Mouse (Mus musculus): ENCODE measurements at regions not wholly inside any gene's neighbourhood (a gene's known extent, or its start where the extent isn't known, plus 50 kb on each side); places are given as distances from the start of the nearest gene placed in this dataset.

DNA sequence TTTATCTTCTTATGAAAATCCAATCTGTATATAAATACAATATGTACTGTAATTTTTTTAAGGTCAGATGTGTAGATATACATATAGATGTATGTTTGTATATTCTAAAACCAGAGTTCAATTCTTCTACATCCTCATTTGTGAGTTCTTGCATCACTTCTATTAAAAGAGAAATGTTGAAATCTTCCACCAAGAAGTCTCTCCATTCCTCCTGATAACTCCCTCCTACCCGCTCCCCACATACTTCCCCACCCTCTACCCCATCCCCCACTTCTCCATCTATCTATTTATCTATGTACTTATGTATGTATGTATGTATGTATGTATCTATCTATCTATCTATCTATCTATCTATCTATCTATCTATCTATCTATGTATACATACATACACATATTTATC lies 285.3 kb downstream of the Lmo4 start:
- no peak for DNase-seq

DNA sequence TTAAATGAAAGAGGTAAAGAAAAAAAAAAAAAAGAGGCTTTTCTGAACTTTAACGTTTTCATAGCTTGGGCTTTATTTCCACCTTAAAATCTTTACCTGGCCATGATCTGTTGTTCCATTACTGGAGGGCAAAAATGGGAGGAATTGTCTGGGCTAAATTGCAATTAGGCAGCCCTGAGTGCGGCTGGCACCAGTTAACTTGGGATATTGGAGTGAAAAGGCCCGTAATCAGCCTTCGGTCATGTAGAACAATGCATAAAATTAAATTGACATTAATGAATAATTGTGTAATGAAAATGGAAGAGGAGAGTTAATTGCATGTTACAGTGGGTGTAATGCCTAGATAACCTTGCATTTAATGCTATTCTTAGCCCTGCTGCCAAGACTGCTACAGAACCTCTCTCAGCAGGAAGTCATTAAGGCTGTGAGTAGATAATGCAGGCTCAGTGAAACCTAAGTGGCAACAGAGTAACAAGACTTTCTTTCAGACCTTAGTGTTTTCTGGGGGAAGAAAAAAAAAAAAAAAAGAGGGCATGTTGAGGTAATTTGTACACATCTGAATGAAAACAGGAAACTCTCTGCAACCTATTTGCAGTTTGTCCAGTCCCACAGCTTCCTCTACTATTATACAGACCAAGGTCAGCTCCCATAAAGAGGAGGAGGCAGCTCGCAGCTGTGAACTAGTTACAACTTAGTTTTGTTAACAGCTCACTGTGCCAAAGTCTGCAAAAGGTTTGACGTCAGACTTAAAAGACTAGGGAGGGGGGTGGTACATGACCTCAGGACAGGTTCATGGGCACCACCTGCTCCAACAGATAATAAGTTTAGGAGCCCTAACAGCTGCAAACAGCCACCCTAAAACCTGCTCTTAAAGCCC lies 290.4 kb downstream of the Lmo4 start:
- no peak for DNase-seq

DNA sequence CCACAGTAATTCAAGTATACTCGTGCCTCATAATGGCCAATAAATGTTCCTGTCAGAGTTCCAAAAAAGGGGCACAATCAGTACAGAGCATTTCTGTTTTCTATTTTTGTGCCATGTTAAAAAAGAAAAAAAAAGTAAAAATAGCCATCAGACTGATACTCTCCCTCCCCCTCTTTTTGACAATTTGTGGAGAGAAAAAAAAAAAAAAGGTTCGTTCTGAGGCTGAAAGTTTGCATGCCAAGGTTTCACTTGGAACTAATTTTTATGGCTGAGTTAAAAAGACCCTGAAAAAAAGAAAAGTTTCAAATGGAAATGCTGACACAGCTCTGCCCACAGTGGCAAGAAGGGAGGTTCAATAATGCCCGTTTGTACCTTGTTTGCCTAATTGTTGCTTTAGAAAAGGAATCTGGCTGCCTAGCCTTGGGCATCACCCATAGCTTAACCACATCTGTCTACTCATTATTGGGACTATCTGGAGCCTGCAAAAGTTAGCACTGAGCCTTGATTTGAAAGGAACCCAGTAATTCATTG lies 291.9 kb downstream of the Lmo4 start:
- DNase-seq, result no peak

DNA sequence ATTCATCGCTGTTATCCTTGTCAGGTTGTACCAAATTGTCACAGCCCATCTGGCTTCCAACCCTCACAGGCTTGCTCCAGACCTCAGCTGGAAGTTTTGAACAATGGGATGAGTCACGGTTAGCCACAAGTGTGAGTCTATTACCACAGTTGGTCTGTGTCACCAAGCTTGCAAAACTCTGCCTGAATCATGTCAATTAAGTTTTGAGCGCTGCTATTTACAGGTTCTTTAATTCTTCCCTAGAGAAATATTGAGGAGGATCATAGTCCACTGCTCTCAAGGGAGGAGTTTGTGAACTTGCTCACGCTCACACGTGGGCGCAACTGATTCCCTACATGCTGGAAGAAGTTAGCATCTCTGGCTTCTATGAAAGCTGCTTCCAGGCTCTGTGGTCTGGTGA lies 292.6 kb downstream of the Lmo4 start:
- DNase-seq, result no peak

DNA sequence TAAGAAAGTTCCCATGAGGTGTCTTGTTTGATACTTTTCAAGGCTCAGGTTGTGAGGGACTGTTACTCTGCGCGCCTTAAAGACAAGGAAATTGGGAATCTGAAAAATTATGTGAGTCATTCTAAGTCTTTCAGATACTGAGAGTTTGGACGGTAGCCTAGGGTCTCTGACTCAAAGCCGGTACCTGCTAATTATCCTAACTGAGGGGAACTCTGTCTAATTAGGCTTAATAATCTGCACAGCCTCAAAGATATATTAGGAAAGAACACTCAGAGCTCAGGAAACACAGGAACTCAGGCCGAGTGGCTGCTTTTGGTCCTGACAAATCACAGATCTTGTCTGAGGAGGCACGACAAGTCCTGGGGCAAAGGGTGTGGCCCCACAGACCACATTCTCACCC lies 295.7 kb downstream of the Lmo4 start:
- DNase-seq, result no peak

DNA sequence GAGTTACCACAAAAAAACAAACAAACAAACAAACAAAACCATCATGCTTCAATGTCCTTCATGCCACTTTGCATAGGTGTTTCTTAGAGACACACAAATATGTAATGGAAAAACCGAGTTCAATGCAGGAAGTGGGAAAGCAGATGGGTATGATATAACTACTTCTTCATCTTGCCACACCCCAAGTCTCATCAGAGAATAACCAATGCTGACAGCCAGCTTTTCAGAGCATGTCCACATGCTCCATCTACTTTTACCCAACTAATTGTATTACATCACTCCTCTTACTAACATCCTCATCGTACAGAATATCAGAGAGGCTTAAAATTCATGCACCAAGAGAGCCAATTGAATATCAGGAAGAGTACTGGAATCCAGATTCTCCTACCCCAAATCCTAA lies 301.6 kb downstream of the Lmo4 start:
- no peak for DNase-seq

DNA sequence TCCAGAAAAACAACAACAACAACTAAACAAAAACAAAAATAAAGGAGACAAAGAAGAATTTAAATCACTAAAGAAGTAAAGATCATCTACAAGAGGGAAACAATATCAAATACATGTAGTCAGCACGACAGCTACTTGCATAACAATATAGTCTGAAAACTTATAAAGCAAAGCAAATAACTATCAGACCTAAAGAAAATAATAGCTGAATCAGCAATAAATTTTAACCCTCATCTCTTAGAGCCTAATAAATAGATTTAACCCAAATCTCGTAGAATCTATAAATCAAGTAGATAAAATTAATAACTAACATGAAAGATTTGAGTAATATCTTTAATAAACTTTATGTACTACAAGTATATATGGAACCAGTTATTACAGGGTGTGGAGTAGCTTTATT lies 324.2 kb downstream of the Lmo4 start:
- DNase-seq, result no peak

DNA sequence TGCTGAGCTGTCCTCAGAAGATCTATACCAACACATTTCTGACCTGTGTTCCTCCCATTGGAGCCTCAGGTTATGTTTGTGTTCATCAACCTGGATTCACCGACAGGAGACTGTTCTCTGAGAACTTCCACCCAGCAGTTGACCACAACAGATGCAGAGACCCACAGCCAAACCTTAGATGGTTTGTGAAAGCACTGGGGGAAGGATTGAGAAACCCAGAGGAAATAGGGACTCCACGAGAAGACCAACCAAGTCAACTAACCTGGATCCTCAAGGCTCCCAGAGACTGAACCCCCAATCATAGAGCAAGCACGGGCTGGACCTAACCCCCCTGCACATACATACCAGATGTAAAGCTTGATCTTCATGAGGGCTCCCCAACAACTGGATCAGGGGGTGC lies 331.1 kb downstream of the Lmo4 start:
- no peak for DNase-seq

DNA sequence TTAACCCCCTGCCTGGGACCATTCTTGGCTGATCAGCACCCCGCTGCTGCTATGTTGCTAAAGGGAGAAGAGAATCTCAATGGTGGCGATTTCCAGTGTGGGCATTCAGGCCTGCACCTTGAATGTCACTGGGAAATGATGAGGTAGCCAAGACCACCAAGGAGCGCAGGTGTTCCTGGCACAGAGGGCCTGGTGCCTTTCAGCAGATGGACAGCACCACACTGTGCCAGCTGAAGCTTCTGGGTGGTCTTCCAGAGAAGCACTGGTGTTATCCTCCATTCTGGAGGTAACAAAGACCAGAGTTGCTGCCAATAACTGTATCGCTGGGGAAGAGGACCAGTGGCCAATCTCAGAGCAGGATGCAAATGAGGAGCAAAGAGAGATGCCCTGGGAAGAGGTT lies 338.5 kb downstream of the Lmo4 start:
- DNase-seq, result no peak

DNA sequence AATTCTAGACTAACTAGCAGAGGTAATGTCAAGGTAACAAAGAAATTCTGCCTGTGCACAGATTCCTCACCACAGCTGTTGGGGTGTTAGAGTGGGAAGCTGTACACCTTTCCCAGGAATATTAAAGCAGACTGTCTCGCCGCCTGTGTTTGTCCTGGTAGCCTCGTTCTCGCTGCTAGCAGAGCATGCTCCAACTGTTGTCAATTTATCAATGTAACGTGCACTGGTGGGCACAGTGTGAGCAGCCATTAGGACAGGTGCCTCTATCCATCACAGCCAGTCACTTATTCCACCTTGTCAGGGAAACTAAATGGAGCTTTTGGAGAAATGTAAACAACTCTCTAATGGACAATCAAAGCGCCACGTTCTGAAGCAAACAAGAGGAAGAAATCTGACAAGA lies 339.4 kb downstream of the Lmo4 start:
- no peak for DNase-seq

DNA sequence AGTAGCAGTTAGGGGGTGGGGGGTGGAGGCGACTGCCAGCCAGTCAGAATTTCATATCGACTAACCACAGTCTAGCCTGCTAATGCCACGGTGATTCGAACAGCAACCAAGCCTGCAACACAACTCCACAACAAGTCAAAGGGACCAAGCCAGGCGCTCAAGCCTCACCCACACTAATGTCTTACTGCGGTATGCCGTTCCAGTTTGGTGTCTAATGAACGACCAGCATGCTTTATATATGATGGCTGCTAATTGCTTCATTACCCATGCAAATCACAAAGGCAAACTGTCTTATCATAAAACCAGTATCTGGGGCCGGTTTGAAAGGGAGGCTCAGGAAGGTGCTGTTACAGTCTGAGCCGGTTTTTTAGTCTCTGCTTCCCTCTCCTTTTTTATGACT lies 340.5 kb downstream of the Lmo4 start:
- DNase-seq, result no peak

DNA sequence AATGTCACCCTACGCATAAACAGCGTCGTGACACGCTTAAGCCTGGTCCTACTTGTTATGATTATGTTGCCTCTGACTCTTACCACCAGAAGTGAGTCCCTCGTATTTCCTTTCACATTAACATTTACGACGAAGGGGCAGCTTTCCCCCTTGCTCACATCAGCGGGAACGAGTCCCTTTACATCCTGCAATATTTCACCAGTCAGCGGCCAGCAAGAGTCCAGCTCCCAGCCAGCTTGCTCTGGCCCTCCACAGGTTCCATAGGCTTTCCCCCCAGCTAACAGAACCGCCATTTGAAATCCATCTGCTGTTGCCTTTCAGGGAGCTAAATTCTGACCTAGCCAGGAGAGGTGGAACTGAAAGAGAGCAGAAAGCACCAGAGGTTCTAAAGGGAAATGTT lies 342.5 kb downstream of the Lmo4 start:
- DNase-seq, result no peak

DNA sequence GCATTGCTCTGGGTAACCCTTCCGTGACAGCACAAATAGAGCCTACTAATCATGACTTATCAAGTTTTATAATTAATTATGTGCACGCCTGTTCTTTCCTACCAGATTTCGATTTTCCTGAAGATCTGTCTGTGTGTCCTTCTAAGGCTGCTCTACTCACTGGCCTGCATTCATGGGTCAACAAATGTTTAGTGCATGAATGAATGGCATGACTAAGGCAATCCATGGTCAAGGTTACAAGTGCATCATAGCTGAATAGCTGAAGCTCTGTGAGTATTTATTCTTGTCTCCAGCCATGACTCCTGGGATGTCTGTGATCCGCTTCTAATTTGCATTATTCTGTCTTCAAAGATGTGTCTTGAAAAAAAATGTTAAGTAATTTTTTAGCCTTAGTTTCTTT lies 343.2 kb downstream of the Lmo4 start:
- no peak for DNase-seq

DNA sequence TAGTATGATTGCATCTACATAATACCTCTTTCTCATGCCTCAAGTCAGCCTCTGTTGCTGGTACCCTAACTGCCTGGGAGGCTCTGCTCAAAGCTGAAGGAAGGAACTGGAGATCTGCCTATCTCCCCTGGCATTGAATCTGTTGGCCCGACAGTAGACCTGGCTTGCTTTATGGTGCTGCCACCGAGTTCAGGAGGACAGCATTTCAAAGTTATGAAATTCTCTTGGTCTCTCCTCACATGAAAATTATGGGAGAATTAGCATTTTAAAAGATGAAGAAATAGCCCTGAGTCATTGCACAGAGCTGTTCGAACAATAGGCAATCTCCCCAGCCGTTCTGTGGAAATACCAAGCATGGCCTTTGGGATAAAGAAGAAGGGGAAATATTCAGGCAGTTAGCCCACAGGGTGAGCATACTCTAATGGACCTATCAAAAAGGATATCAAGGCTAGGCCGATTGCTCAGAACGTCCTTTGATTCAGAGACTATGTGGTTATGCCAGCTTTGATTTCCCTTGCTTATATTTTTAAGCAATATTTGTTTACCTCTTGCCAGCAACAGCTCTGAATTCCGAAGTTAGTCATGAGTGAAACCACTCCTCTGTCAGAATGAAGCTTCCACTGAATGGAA lies 369.3 kb downstream of the Lmo4 start:
- DNase-seq, result no peak

DNA sequence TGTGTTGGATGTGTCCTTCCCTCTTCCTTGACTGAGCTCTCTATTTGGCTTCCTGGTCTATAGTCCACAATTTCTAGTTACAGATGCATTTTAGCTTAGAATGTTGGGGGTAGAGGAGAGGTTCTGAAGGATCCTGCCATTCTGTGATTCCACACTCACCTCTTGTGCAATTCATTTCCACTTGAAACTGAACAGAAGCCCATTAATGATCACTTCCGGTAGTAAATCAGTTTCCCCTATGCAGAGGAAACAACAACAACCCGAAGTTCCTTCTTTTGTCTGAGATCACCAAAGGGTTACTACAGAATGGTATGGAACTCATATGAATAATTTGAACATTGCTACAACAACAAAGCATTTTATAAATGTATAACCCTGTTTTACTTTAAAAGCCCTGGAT lies 370.3 kb downstream of the Lmo4 start:
- DNase-seq, result no peak

DNA sequence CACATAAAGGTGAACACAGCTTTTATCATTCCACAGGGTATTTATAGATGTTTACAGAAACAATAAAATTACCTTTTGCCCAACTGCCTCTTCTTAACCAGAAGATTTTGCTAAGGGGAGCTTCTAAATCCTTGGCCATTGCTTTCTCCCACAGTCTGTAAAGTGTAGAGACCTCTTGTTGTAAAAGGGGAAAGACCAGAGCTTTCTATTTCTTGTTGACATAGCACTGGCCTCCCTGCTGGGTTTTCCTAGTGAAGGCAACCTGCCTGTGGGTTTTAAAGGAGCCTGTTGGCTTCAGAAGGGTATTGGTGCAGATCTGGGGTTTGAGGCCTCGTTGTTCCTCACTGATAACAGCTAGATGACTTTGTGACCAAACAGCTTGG lies 381.6 kb downstream of the Lmo4 start:
- no peak for DNase-seq

DNA sequence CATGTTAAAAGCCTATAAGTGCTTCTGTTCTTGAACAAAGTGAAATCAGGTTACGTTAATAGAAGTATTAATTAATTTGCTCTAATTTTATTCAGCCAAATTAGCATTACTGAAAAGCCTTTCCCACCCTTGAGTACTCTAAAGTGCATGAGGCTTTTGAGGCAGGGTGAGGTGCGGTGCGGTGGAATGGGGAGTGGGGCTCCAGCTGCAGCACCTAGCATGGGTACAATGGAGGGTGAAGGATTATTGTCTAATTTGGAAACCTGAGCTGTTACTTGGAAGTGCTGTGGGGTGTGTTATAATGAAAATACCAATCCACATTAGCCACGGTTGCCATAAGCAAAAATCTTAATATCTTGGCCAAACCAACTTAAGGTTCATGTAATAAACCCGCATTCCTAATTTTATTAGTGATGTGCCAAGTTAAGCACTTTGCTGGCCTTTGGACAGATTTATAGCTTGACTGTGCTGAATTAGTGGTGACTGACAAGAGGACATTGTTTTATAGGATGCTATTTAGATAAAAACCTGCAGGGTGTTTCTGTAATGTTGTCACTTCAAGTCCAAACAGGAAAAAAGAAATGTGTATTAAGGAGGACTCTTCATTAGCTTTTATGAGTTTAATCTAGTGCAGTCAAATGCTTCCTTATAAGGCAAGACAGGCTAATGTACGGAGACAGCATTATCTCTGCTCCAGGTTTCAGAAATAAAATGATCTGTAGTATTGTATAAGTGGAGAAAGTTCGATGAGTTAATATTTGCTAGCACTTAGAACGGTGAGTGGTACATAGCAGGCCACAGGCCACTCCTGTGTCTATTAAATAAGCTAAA lies 382.2 kb downstream of the Lmo4 start:
- no peak for DNase-seq

DNA sequence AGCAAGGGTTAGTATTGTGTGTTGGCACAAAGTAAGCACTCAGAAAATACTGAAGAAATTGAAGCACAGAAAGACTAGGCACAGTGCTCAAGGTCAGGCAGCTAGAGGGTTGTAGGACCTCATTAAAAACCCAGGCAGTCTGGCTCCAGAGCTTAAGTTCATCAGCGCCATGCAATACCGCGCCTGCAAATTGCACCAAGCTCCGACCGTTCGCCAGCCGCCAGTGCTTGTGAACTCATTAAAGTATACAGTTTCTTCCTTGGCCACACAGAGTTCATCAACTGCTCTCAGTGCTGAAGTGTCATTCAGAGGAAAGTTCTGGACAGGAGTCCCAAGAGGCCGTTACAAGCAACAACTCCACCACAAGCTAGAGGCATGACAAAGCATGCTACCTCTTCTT lies 397.5 kb downstream of the Lmo4 start:
- no peak for DNase-seq

DNA sequence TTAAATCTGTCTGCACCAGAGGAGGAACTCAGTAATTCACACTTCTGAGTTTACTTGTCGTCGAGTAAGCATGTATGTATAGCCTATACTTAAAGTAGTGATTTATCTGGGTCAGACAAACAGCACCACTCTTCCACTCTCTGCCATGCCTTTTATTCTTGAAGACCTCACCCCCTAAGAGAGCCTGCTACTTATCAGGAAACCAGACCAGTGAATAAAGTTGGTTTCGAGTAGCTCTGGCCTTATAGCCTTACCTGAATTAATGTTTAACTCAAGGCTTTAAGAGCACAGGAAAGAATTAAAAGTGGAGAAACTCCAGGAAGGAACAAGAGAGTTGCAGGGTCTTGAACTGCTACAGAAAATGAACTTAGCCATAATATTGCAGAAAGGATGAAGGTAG lies 398.1 kb downstream of the Lmo4 start:
- no peak for DNase-seq

DNA sequence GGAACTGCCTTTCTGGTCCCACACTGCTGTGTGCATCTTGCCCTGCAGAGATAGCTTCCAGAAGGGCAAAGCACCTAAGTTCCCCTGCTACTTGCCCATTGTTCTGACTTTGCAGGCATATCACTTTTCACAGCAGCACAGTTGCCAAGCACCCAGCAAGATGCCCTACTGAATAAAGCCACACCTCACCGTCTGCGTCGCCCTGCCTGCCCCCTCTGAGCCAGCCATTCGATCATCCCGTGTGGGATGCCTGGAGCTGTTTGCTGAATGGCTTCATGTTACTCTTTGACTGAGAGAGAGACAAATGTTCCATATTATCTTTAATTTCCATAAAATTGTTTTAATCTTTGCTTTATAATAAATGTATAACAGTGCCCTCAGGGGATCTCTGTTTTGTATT lies 407.2 kb downstream of the Lmo4 start:
- DNase-seq, result no peak

DNA sequence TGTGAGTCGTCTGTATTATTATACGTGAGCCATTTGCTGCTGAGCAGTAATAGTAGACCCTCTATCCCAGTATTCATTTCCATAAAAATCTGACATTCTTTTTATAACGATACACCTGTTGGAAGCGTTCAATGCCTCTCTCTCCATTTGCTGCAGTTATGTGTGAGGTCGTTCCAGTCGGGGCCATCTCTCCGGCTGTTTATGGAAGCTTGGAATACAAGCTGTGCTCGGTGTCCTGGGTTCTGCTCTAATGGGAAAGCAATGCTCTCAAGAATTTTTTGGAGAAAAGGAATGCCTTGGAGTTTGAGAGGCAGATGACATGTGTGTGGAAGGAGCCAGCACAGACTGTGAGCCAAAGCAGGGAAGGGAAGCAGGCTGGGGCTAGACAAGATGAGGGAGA lies 414.1 kb downstream of the Lmo4 start:
- no peak for DNase-seq

DNA sequence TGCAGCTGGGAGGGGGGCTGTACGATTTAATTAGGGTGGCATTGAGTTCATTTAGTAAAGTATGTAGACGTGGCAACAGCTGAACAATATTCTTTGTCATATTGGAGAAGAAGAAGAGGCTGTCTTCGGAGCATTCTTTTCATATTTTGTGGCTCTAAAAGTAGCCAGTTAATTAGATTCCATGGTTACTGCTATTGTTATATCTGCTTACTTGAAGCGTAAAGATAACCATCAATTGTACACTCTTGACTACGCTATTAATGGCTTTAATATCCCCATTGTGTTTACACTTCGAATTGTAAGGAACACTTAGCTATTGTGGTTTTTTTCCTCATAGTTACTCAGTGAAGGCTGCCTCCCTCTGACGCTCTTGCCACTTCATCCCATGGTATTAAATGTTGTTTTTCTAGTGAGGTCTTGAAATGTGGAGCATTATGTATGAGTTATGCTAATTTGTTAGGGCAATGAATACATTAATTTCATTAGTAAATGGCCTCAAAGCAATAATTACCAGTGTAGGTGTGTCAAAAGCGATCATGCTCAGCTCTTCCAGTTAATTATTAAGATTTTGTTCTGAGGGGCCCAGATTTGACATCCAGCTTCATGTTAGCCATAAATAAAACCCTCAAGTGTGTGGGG lies 415.0 kb downstream of the Lmo4 start:
- DNase-seq, result no peak

DNA sequence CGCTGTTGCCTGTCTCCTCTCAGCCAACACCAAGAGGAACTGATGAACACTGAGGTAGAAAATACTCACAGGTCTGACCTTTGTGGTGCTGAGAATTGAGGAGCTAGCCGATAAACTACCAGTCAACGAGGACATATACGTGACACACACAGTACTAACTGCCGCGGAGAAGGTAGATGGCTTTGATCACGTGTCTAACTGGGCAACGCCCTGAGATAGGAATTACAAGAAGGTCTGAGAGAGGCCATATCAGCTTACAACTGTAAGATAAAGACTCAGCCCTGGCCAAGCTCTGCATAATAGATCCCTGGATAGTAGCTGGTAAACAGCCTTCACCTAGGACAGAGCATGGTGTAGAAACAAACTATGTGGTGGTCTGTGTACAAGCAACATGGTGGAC lies 418.1 kb downstream of the Lmo4 start:
- no peak for DNase-seq

Measured in cerebellum, adult 18-20 months (tissue).